Mouse (Mus musculus): ENCODE data around the gene Hunk. TPM values are rescaled to one million over a fixed set of nuclear protein-coding genes. Genes with fewer than 3 reads are reported as not detected.

Hunk gene
- total and polyA plus RNA-seq, 3 experiments: 0.44 to 0.59 (median 0.53) TPM

DNA sequence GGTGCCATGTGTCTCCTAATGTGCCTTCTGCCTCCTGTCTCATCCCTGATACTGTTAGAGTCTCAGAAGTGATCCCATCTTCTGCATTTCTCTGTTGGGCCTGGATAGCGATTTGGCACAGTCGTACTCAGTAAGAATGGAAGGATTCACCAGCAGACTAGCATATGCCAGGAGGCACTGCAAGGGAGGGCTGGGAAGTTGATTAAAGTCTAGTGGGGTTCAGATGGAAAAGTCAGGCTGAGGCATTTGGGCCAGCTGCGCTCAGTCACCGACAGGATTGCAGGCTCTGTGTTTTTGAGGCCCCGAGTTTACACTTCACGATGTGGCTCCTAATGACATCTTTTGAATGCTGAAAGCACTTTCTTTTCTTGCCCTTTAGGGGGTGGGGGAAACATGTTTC is 33.1 kb upstream of the Hunk start:
- intact Hi-C loops (cut with DNase I): no loop called here
- DNase-seq: no peak
- H3K27me3 ChIP-seq (ENCODE audit: control insufficient read depth, insufficient read depth, low read length): no peaks in the 10 kb centered on the region
- H3K36me3 ChIP-seq (ENCODE audit: control insufficient read depth, insufficient read depth, low read length): no peaks in the 10 kb centered on the region
- no peak overlapping the region for H3K4me3 ChIP-seq
- TF ChIP-seq EP300 (IDR thresholded peaks at IDR 0.05; ENCODE audit: insufficient read depth, low read depth, low read length): no peak
- TF ChIP-seq CTCF (IDR thresholded peaks at IDR 0.05): no peak
- no peak for TF ChIP-seq POLR2A (IDR thresholded peaks at IDR 0.05; ENCODE audit: insufficient read depth, low read depth, low read length)
- WGBS: 74% methylated on average over 6 of the region's 6 CpGs
- no peaks in the 10 kb centered on the region for H3K4me1 ChIP-seq (ENCODE audit: control insufficient read depth, insufficient read depth, low read length)
- no peak overlapping the region for H3K27ac ChIP-seq
- H3K9ac ChIP-seq (ENCODE audit: low read depth, low read length): no peak overlapping the region
- H3K79me2 ChIP-seq (replicated peaks; ENCODE audit: control insufficient read depth, insufficient read depth, low read length): no peaks in the 10 kb centered on the region

DNA sequence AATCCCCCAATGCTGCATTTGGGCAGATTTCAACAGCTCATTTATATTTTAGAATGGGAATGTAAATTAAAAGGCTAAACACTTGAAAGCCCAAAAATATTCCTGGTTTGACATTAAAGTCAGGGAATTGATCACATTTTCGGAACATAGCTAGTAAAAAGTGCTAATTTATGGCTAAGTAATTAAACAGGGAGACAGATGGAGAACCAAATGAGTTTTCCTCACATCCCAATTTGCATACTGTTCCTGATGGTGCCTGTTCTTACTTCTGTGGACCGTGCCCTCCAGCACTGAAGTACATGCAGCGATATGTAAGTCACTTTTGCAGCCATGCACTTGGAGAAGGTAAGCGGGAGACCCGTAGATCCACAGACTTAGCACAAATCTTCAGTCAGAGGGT is 32.7 kb upstream of the Hunk start:
- no peaks in the 10 kb centered on the region for H3K4me1 ChIP-seq (ENCODE audit: control insufficient read depth, insufficient read depth, low read length)
- H3K27ac ChIP-seq: no peak overlapping the region
- DNase-seq: no peak
- 88% methylated on average over 5 of the region's 5 CpGs for WGBS
- H3K36me3 ChIP-seq (ENCODE audit: control insufficient read depth, insufficient read depth, low read length): no peaks in the 10 kb centered on the region
- no peak overlapping the region for H3K4me3 ChIP-seq
- H3K27me3 ChIP-seq (ENCODE audit: control insufficient read depth, insufficient read depth, low read length): no peaks in the 10 kb centered on the region
- no peak overlapping the region for H3K9ac ChIP-seq (ENCODE audit: low read depth, low read length)
- no peaks in the 10 kb centered on the region for H3K79me2 ChIP-seq (replicated peaks; ENCODE audit: control insufficient read depth, insufficient read depth, low read length)
- intact Hi-C loops (cut with DNase I): no loop called here
- TF ChIP-seq POLR2A (IDR thresholded peaks at IDR 0.05; ENCODE audit: insufficient read depth, low read depth, low read length) (no peak), EP300 (IDR thresholded peaks at IDR 0.05; ENCODE audit: insufficient read depth, low read depth, low read length) (no peak), CTCF (IDR thresholded peaks at IDR 0.05) (no peak)

DNA sequence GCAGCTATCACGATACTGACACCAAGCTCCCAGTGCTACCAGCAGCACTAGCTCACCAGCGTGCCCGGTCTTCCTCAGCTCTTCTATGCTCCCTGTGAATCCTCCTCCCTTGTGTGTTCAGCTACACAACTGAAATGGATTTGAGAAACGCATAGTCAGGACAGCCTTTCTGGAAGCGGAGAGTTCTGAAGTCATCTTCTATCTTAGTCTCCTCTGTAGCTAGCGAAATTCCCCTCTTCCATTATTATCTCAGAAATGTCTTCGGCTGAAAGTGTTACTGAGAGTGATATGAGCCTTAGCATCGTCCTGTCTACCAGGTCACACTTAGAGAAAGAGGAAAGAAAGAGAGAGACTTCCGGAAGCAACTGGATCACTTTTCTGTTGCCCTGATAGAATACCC is 26.5 kb upstream of the Hunk start:
- no peak overlapping the region for H3K4me3 ChIP-seq
- H3K9ac ChIP-seq (ENCODE audit: low read depth, low read length): no peak overlapping the region
- no peaks in the 10 kb centered on the region for H3K4me1 ChIP-seq (ENCODE audit: control insufficient read depth, insufficient read depth, low read length)

DNA sequence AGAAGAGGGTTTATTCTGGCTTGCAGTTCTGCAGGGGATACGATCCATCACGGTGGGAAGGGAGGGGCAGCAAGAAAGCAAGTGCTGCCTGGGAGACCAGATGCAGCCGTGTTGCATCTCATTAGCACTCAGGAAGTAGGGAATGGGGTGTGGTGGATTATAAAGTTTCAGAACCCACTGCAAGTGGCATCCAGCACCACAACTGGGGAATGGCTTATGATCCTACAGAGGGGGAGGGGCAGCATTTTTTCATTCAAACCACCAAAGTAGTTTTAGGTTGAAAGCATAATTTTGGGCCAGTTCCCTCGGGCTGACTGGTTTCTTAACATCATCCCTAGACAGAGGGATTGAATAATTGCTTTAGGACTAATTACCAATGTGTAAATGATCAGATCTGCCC is 26.1 kb upstream of the Hunk start:
- TF ChIP-seq POLR2A (IDR thresholded peaks at IDR 0.05; ENCODE audit: insufficient read depth, low read depth, low read length) (no peak), CTCF (IDR thresholded peaks at IDR 0.05) (no peak), EP300 (IDR thresholded peaks at IDR 0.05; ENCODE audit: insufficient read depth, low read depth, low read length) (no peak)
- Histone ChIP-seq H3K4me3 (no peak overlapping the region), H3K27ac (no peak overlapping the region), H3K9ac (ENCODE audit: low read depth, low read length) (no peak overlapping the region), H3K4me1 (ENCODE audit: control insufficient read depth, insufficient read depth, low read length) (no peaks in the 10 kb centered on the region), H3K27me3 (ENCODE audit: control insufficient read depth, insufficient read depth, low read length) (no peaks in the 10 kb centered on the region), H3K79me2 (replicated peaks; ENCODE audit: control insufficient read depth, insufficient read depth, low read length) (no peaks in the 10 kb centered on the region), H3K36me3 (ENCODE audit: control insufficient read depth, insufficient read depth, low read length) (no peaks in the 10 kb centered on the region)
- no peak for DNase-seq
- 27% methylated on average over 4 of the region's 4 CpGs for whole genome bisulfite sequencing
- intact Hi-C loops (cut with DNase I): no loop called here

More for the DNA sequence above, 26.5 kb upstream of the Hunk start:
- no peaks in the 10 kb centered on the region for H3K79me2 ChIP-seq (replicated peaks; ENCODE audit: control insufficient read depth, insufficient read depth, low read length)
- WGBS: 27% methylated on average over 9 of the region's 9 CpGs
- DNase-seq: no peak
- intact Hi-C loops (cut with DNase I): no loop called here
- no peaks in the 10 kb centered on the region for H3K36me3 ChIP-seq (ENCODE audit: control insufficient read depth, insufficient read depth, low read length)
- H3K27me3 ChIP-seq (ENCODE audit: control insufficient read depth, insufficient read depth, low read length): no peaks in the 10 kb centered on the region
- TF ChIP-seq POLR2A (IDR thresholded peaks at IDR 0.05; ENCODE audit: insufficient read depth, low read depth, low read length): no peak
- no peak for TF ChIP-seq CTCF (IDR thresholded peaks at IDR 0.05)
- TF ChIP-seq EP300 (IDR thresholded peaks at IDR 0.05; ENCODE audit: insufficient read depth, low read depth, low read length): no peak
- H3K27ac ChIP-seq: no peak overlapping the region

DNA sequence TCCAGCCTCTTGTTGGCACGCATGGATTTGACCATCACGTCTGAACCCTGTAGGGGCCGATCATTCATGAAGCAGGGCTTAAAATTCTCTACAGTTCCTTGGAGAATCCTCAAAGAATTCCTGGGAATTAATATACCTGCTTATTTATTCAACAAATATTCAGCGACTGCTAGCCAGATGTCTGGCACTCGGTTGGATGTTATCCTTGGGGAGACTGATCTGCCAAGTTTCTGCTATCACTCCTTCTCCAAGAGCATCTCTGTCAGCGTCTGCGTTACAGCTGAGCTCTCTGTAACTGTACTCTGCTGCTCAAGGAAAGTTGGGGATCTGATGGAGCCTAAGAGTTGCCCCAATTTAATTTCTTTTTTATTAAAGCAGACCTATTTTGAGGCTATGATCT is 25.5 kb upstream of the Hunk start:
- Histone ChIP-seq H3K79me2 (replicated peaks; ENCODE audit: control insufficient read depth, insufficient read depth, low read length) (no peaks in the 10 kb centered on the region), H3K36me3 (ENCODE audit: control insufficient read depth, insufficient read depth, low read length) (no peaks in the 10 kb centered on the region), H3K27me3 (ENCODE audit: control insufficient read depth, insufficient read depth, low read length) (no peaks in the 10 kb centered on the region), H3K9ac (ENCODE audit: low read depth, low read length) (no peak overlapping the region), H3K4me1 (ENCODE audit: control insufficient read depth, insufficient read depth, low read length) (no peaks in the 10 kb centered on the region), H3K4me3 (no peak overlapping the region), H3K27ac (no peak overlapping the region)
- no peak for DNase-seq
- intact Hi-C loops (cut with DNase I): no loop called here
- TF ChIP-seq POLR2A (IDR thresholded peaks at IDR 0.05; ENCODE audit: insufficient read depth, low read depth, low read length): no peak
- 40% methylated on average over 7 of the region's 7 CpGs for WGBS

DNA sequence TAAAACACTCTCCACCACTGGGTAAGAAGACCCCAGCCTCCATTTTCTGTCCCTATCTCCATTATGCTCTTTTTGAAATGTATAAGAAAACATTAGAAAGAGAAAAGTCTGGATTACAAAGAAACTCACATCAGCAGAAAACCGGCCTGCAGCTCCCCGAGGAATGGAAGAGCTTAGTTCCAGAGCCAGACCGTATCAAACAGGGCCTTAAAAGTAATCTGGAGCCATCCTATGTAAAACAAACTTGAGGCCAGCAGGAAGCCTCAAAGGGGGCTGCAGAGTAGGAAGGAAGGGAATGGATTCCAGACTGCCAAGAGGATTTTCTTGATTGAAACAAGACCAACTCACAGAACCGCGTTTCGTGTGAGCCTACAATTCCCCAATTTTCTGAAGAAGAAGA is 22.9 kb upstream of the Hunk start:
- no peak for DNase-seq
- no peak overlapping the region for H3K27ac ChIP-seq
- no peak overlapping the region for H3K4me3 ChIP-seq
- no peaks in the 10 kb centered on the region for H3K79me2 ChIP-seq (replicated peaks; ENCODE audit: control insufficient read depth, insufficient read depth, low read length)
- H3K4me1 ChIP-seq (ENCODE audit: control insufficient read depth, insufficient read depth, low read length): no peaks in the 10 kb centered on the region
- TF ChIP-seq POLR2A (IDR thresholded peaks at IDR 0.05; ENCODE audit: insufficient read depth, low read depth, low read length) (no peak), EP300 (IDR thresholded peaks at IDR 0.05; ENCODE audit: insufficient read depth, low read depth, low read length) (no peak)
- H3K36me3 ChIP-seq (ENCODE audit: control insufficient read depth, insufficient read depth, low read length): no peaks in the 10 kb centered on the region
- WGBS: 54% methylated on average over 6 of the region's 6 CpGs
- no peaks in the 10 kb centered on the region for H3K27me3 ChIP-seq (ENCODE audit: control insufficient read depth, insufficient read depth, low read length)
- intact Hi-C loops (cut with DNase I): no loop called here
- H3K9ac ChIP-seq (ENCODE audit: low read depth, low read length): no peak overlapping the region
